Mouse (Mus musculus): ENCODE data around the gene Vps37b.

The Vps37b gene

DNA sequence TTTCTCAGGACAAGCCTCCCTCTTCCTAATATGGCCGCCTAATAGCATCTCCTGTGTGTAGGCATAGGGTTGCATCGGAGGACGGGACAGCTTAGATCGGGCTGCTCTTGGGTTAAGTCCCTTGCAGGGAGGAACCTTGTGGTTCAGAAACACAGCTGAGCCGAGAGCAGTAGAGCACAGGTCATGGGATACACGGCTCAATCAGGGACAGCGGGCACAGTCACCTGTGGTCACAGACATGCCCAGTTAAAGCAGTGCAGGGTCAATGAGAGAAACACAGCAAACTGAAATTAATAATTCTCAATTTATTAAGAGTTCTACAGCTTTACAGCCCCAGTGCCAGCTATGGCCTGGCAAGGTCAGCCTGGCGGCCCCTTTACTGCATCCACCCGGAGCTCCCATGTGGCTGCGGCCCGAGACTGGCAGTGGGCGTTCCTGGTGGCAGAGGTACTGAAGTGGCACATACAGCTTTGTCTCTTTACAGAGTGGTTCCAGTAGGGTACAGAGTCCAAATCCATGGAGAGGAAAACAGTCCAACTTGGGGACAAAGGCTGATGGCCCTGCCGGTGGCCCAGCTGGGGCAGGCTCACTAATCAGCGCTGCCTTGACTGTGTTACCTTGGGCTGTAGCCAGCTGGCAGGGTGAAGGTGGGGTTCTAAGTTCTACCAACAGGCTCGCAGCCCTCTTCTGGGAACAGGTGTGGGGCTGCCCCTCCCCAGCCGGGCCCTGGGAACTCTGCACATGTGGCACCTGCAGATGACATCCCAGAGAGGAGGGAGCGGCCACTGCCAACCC is 27.5 kb downstream of the Vps37b start:
- ChIA-PET CTCF (interaction anchor here in 2 of 4 experiments (0.9 to 1.1 kb wide), 2 partner anchors 80 kb away, joined by 3 read pairs; no protein-coding TSS in a partner anchor), POLR2A (interaction anchor here in 1 of 4 experiments (0.6 to 1.3 kb wide), 3 partner anchors 10 to 1051 kb away, joined by 3 to 5 read pairs (median 3); no protein-coding TSS in a partner anchor)

DNA sequence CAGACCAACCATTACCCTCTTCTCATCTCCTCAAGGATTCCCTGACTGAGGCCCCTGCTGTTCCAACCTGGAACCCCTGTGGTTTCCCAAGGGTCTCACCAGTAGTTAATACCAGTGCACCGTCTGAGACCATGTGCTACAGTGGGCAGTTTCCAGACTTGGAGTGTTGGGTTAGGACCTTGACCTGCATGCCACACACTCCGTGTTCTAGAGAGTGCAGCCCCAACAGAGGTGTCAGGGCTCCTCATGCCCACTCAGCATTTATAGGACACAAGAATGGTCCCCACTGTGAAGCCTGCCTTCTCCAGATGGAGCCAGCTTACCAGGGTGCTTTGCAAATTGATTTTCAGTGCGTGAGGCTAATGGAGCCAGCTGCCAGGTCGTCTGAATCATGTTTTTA is 28.7 kb downstream of the Vps37b start:
- POLR2A ChIA-PET, result no interaction called here
- CTCF ChIA-PET, result interaction anchor here in 1 of 4 experiments (1.1 kb wide), 1 partner anchor 81 kb away, joined by 3 read pairs; no protein-coding TSS in a partner anchor

- ChIA-PET POLR2A (interaction anchor here in 1 of 4 experiments (1.2 kb wide), 1 partner anchor 29 kb away, joined by 3 read pairs; the partner anchor contains the start of gene Vps37b), CTCF (interaction anchor here in 3 of 4 experiments (1.0 to 4.0 kb wide), 4 partner anchors 56 to 82 kb away, joined by 3 to 69 read pairs (median 50); no protein-coding TSS in a partner anchor)
These were observed 29.2 kb downstream of the Vps37b start for GRCm38 (mm10) chr5:124002876-124003275.

DNA sequence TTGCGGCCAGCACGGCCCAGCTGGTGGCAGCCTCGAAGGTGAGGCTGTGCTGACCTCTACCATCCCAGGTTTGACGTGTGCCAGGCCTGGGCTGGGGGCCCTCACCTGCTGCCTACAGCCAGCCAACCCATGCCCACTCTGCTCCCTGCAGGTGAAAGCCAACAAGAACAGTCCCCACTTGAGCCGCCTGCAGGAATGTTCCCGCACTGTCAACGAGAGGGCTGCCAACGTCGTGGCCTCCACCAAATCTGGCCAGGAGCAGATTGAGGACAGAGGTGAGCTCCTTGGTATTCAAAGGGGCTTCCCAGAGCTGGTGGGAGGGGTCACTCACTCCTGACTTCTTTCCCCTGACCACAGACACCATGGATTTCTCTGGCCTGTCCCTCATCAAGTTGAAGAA is 30.8 kb downstream of the Vps37b start:
- POLR2A ChIA-PET, result interaction anchor here in 3 of 4 experiments (0.8 to 2.0 kb wide), 7 partner anchors 12 to 84 kb away, joined by 3 to 6 read pairs (median 4); no protein-coding TSS in a partner anchor
- CTCF ChIA-PET, result interaction anchor here (0.6 to 4.0 kb wide), 21 partner anchors 9 to 326 kb away, joined by 3 to 69 read pairs (median 5); partner anchors contain the start of genes Vps37b (in 2 of the 4), 2810006K23Rik (in 1 of the 4), Abcb9 (in 1 of the 4) and Mphosph9 (in 1 of the 4)

- POLR2A ChIA-PET, result interaction anchor here in 3 of 4 experiments (0.6 to 2.0 kb wide), 9 partner anchors 10 to 636 kb away, joined by 3 to 6 read pairs (median 3); no protein-coding TSS in a partner anchor
- CTCF ChIA-PET, result interaction anchor here (0.5 to 4.0 kb wide), 44 partner anchors 9 to 937 kb away, joined by 3 to 69 read pairs (median 4); partner anchors contain the start of genes Vps37b (in 3 of the 4), 2810006K23Rik (in 1 of the 4), Abcb9 (in 1 of the 4) and Mphosph9 (in 1 of the 4)
These were observed 31.2 kb downstream of the Vps37b start for GRCm38 (mm10) chr5:124000824-124001223.

DNA sequence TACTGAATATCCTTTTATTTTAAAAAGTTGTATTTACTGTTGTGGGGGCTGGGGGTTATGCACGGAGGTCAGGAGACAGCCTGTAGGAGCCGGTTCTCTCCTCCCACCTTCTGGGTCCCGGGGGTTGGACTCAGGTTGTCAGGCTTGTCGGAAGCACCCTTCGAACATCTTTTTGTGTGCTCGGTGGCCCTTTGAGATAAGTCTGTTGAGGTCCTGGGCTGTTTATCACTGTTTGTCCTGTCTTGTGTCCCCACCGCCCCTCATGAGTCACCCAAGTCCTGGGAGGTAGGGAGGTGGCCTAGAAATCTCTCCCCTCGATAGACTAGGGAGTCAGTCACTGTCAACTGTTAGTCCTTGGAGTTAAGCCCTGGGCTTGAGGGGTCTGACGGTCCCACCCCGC is 33.7 kb downstream of the Vps37b start:
- ChIA-PET CTCF (interaction anchor here in 3 of 4 experiments (0.6 to 3.4 kb wide), 8 partner anchors 15 to 650 kb away, joined by 3 to 23 read pairs (median 4); no protein-coding TSS in a partner anchor), POLR2A (interaction anchor here in 2 of 4 experiments (0.9 to 2.1 kb wide), 11 partner anchors 8 to 436 kb away, joined by 3 to 8 read pairs (median 5); partner anchors contain the start of genes 2810006K23Rik (in 1 of the 2) and Mphosph9 (in 1 of the 2))

DNA sequence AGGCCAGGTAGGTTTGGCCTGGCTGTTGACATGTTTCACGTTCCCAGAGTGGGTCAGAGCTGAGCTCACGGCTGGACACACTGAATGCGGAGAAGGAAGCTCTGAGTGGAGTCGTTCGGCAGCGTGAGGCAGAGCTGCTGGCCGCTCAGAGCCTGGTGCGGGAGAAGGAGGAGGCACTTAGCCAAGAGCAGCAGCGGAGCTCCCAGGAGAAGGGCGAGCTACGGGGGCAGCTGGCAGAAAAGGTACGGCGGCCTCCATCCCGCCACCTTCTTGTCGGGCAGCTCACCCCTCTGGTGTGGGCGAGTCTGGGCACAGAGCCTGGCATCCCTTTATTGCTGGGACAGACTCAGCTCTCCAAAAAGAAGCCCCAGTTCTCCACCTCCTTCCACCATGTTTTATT is 34.3 kb downstream of the Vps37b start:
- ChIA-PET POLR2A (interaction anchor here in 3 of 4 experiments (0.6 to 2.1 kb wide), 24 partner anchors 9 to 812 kb away, joined by 3 to 9 read pairs (median 4); partner anchors contain the start of genes 2810006K23Rik (in 1 of the 3), Abcb9 (in 1 of the 3), Ccdc62 (in 1 of the 3) and Mphosph9 (in 1 of the 3)), CTCF (interaction anchor here (0.6 to 3.4 kb wide), 18 partner anchors 8 to 650 kb away, joined by 3 to 23 read pairs (median 4); no protein-coding TSS in a partner anchor)

GRCm38 (mm10) chr5:123997211-123997751 is 34.8 kb downstream of the Vps37b start:
- ChIA-PET CTCF (interaction anchor here (0.6 to 3.4 kb wide), 27 partner anchors 8 to 303 kb away, joined by 3 to 23 read pairs (median 3); partner anchors contain the start of gene Hip1r (in 1 of the 4)), POLR2A (interaction anchor here in 3 of 4 experiments (0.6 to 2.1 kb wide), 29 partner anchors 9 to 1291 kb away, joined by 3 to 9 read pairs (median 4); partner anchors contain the start of genes Abcb9 (in 2 of the 3), 2810006K23Rik (in 1 of the 3), Ccdc62 (in 1 of the 3) and Kntc1 (in 1 of the 3))

DNA sequence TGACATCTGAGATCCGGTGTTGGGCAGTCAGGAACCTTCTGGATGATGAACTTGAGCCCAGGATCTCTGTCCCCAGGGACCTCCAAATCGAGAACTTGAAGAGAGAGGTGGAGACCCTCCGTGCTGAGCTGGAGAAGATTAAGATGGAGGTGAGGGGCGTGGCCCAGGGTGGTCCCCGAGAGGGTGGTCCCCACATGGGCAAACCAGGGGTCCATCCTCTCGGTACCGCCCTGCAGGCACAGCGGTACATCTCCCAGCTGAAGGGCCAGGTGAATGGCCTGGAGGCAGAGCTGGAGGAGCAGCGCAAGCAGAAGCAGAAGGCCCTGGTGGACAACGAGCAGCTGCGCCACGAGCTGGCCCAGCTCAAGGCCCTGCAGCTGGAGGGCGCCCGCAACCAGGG is 35.4 kb downstream of the Vps37b start:
- CTCF ChIA-PET, result interaction anchor here (0.6 to 3.4 kb wide), 20 partner anchors 7 to 318 kb away, joined by 3 to 23 read pairs (median 3); partner anchors contain the start of gene Hip1r (in 1 of the 4)

DNA sequence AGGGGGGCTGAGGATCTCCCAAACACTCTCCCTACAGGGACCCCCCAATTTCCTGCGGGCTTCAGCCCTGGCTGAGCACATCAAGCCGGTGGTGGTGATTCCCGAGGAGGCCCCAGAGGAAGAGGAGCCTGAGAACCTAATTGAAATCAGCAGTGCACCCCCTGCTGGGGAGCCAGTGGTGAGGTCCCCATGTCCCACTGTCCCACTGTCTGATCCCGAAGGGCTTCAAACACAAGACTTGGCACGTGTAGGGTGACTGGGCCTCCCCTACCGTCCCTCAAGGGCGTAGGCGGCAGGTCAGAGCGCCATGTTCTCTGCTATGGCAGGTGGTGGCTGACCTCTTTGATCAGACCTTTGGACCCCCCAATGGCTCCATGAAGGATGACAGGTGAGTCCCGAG is 35.9 kb downstream of the Vps37b start:
- ChIA-PET CTCF (interaction anchor here (0.6 to 3.4 kb wide), 10 partner anchors 10 to 317 kb away, joined by 3 to 23 read pairs (median 4); no protein-coding TSS in a partner anchor), POLR2A (interaction anchor here in 3 of 4 experiments (0.6 to 2.1 kb wide), 6 partner anchors 17 to 424 kb away, joined by 3 to 8 read pairs (median 5); partner anchors contain the start of genes Kntc1 (in 1 of the 3) and Rsrc2 (in 1 of the 3))

More for the DNA sequence above, 35.4 kb downstream of the Vps37b start:
- POLR2A ChIA-PET, result interaction anchor here in 3 of 4 experiments (0.6 to 2.1 kb wide), 12 partner anchors 10 to 425 kb away, joined by 3 to 8 read pairs (median 4); partner anchors contain the start of genes Abcb9 (in 1 of the 3), Kntc1 (in 1 of the 3) and Rsrc2 (in 1 of the 3)

DNA sequence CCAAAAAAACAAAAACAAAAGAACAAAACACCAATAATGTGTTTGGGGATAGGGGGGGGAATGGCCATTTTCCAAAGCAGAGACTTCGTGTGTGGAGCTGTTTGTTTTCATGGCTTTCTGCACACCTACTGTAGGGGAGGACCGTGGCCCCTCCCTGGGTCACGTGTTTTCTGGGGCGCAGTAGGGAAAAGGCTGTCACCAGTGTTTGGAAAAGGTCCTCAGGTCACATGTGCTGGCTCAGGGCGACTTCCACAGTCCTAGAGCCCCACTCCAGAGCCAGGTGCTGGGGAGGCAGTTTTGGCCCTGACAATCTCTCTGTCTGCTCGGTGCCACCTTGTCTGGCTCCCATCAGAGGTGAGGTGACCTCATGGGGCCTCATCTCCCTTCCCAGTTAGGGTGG is 36.7 kb downstream of the Vps37b start:
- CTCF ChIA-PET, result interaction anchor here in 2 of 4 experiments (0.7 to 1.7 kb wide), 3 partner anchors 82 to 526 kb away, joined by 3 to 9 read pairs (median 4); no protein-coding TSS in a partner anchor
- POLR2A ChIA-PET, result interaction anchor here in 1 of 4 experiments (0.6 kb wide), 1 partner anchor 73 kb away, joined by 3 read pairs; no protein-coding TSS in a partner anchor

DNA sequence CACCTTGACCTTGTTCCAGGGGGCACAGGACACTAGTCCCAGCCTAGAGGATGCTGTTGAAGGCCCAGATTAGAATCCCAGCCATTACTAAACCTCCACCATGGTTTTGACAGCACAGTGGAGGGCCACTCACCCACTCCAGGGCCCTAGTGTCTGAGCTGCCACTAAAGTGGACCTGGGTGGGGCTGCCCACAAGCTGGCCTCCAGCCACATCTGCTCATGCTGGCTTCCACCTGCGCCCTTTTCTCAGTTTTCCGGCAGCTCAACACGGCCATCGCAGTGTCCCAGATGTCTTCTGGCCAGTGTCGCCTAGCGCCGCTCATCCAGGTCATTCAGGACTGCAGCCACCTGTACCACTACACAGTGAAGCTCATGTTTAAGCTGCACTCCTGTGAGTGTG is 37.6 kb downstream of the Vps37b start:
- ChIA-PET POLR2A (interaction anchor here in 2 of 4 experiments (0.5 to 1.0 kb wide), 4 partner anchors 13 to 558 kb away, joined by 3 read pairs; no protein-coding TSS in a partner anchor), CTCF (interaction anchor here in 2 of 4 experiments (0.6 to 2.5 kb wide), 7 partner anchors 18 to 91 kb away, joined by 3 to 14 read pairs (median 4); partner anchors contain the start of gene Vps37b (in 1 of the 2))

- CTCF ChIA-PET, result interaction anchor here (0.5 to 2.5 kb wide), 18 partner anchors 10 to 637 kb away, joined by 3 to 14 read pairs (median 4); partner anchors contain the start of gene Vps37b (in 1 of the 4)
- POLR2A ChIA-PET, result interaction anchor here in 1 of 4 experiments (0.6 to 1.0 kb wide), 8 partner anchors 14 to 307 kb away, joined by 3 to 4 read pairs (median 3); no protein-coding TSS in a partner anchor
These were observed 38.6 kb downstream of the Vps37b start for GRCm38 (mm10) chr5:123993263-123994036.

- ChIA-PET CTCF (interaction anchor here (0.6 to 2.5 kb wide), 19 partner anchors 8 to 636 kb away, joined by 3 to 14 read pairs (median 4); no protein-coding TSS in a partner anchor), POLR2A (interaction anchor here in 1 of 4 experiments (0.6 to 1.0 kb wide), 4 partner anchors 15 to 307 kb away, joined by 3 to 4 read pairs (median 3); no protein-coding TSS in a partner anchor)
These were observed 39.3 kb downstream of the Vps37b start for GRCm38 (mm10) chr5:123992794-123993193.

DNA sequence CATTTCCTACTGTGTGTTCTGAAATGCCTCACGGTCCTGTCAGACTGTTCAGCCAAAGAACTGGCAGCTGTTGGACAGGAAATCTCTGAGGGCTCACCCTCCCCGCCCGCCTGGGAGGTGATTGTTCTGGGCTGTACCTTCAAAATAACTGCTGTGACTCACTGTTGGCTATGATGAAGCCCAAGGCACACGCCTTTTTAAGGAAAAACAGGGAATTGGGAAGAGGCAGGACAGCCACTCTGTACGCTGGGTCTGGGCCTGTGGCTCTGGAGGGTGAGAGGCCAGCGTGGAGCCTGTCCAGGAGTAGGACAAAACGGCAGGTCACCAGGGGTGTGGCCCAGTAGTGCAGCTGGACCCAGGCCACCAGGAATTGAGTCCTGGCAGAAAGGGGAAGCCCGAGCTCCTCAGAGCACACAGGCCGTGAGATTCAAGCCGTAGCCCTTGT is 39.9 kb downstream of the Vps37b start:
- ChIA-PET POLR2A (interaction anchor here in 2 of 4 experiments (0.6 to 1.0 kb wide), 2 partner anchors 119 to 308 kb away, joined by 3 read pairs; no protein-coding TSS in a partner anchor), CTCF (interaction anchor here (0.5 to 2.5 kb wide), 18 partner anchors 8 to 366 kb away, joined by 3 to 14 read pairs (median 4); no protein-coding TSS in a partner anchor)

DNA sequence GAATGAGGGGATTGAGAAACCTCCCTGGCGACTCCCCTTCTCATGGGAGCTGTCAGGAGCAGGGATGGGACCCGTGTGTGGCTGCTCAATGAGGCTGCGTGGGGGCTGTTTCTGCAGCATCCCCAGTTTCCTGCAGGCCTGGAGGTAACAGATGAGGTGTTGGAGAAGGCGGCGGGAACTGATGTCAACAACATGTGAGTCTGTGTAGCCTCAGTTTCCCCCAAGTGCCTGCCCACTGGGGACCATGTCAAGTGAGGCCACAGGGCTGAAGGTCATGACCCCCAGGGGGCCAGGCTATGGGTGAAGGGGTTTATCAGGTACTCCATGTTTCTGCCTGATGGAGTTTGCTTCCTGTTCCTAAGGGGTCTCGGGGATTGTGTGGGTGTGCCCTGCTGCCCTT is 40.7 kb downstream of the Vps37b start:
- POLR2A ChIA-PET, result no interaction called here

More for the DNA sequence above, 40.7 kb downstream of the Vps37b start:
- CTCF ChIA-PET, result interaction anchor here in 2 of 4 experiments (1.7 to 2.0 kb wide), 3 partner anchors 9 to 94 kb away, joined by 5 to 8 read pairs (median 6); no protein-coding TSS in a partner anchor

Data from embryonic stem cell, embryonic (primary cell).